In the genomic region with DNA sequence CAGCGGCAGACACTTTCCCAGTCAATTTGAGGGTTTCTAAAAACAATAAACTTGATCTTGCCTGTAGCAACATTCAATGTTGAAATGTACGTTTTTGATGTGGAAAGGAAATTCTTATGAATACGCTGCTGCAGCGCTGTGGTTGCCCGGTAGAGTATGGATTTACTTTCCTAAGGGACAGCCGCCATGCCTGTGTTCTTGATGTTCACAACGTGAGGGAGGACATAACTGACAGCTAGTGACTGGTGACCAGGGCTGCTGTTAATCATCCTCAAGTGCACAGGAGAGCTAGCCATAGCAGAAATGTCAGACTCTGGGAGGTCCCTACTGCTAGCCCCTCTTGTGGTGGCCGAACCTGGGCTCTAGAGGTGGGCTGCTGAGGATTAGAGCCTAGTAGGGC, we compare ENCODE assay signal across 17 mouse cellular contexts. TPM values are rescaled to one million over a fixed set of nuclear protein-coding genes. Genes with fewer than 3 reads are reported as not detected.
DNase-seq lines count a peak whose midpoint lies in the region; ATAC-seq and TF ChIP-seq lines count a peak whose summit lies in the region.
"Had no signal": no experiment of that assay in that cellular context is flagged by ENCODE, and none has a peak within 500 bp of the region (broad histone marks: within the 10 kb centered on the region; RNA-seq: fewer than 3 reads in every experiment).

No protein-coding gene starts in this region.

- TF ChIP-seq CTCF in heart, adult 2 months (IDR thresholded peaks at IDR 0.05), result no peak

- no peak overlapping the region for H3K9ac ChIP-seq in heart, adult 2 months (ENCODE audit: low read depth, low read length)
- 0 out of 2 replicates have a peak overlapping the region, but pooled peaks have one; percentile 41 for H3K9ac ChIP-seq in kidney, embryonic 16.5 days (replicated peaks; ENCODE audit: low read length)
- H3K9ac ChIP-seq in embryonic facial prominence, embryonic 14.5 days (ENCODE audit: low read depth, low read length), result peak overlapping the region; percentile 41
- no peak overlapping the region for H3K9ac ChIP-seq in neural tube, embryonic 13.5 days
- H3K9ac ChIP-seq: liver, embryonic 13.5 days; neural tube, embryonic 12.5 days had no signal

- H3K36me3 ChIP-seq in heart, embryonic 10.5 days, result no peaks in the 10 kb centered on the region
- no peaks in the 10 kb centered on the region for H3K36me3 ChIP-seq in heart, adult 2 months (ENCODE audit: control insufficient read depth, insufficient read depth, low read length)
- H3K36me3 ChIP-seq in kidney, embryonic 16.5 days (ENCODE audit: insufficient read depth, low read length), result no peaks in the 10 kb centered on the region
- no peaks in the 10 kb centered on the region for H3K36me3 ChIP-seq in embryonic facial prominence, embryonic 14.5 days (ENCODE audit: control insufficient read depth, insufficient read depth, low read length)
- peaks cover 15% of the 10 kb centered on the region for H3K36me3 ChIP-seq in neural tube, embryonic 13.5 days
- H3K36me3 ChIP-seq: liver, embryonic 13.5 days had no signal

- no peaks in the 10 kb centered on the region for H3K9me3 ChIP-seq in heart, embryonic 10.5 days
- no peaks in the 10 kb centered on the region for H3K9me3 ChIP-seq in kidney, embryonic 16.5 days (ENCODE audit: low read length)
- H3K9me3 ChIP-seq in embryonic facial prominence, embryonic 14.5 days (ENCODE audit: control insufficient read depth, low read length), result no peaks in the 10 kb centered on the region
- H3K9me3 ChIP-seq in neural tube, embryonic 13.5 days, result no peaks in the 10 kb centered on the region
- H3K9me3 ChIP-seq: liver, embryonic 13.5 days; neural tube, embryonic 12.5 days had no signal

- H3K79me2 ChIP-seq in heart, adult 2 months (replicated peaks; ENCODE audit: control insufficient read depth, insufficient read depth, low read length), result no peaks in the 10 kb centered on the region

- H3K4me1 ChIP-seq in heart, embryonic 10.5 days, result peaks cover 50% of the 10 kb centered on the region
- H3K4me1 ChIP-seq in heart, adult 2 months (ENCODE audit: control insufficient read depth, insufficient read depth, low read length), result peaks cover 6% of the 10 kb centered on the region
- H3K4me1 ChIP-seq in kidney, embryonic 16.5 days (ENCODE audit: insufficient read depth, low read length), result peaks cover 41% of the 10 kb centered on the region
- peaks cover 69% of the 10 kb centered on the region for H3K4me1 ChIP-seq in embryonic facial prominence, embryonic 14.5 days (ENCODE audit: control insufficient read depth, insufficient read depth, low read length)
- H3K4me1 ChIP-seq in neural tube, embryonic 13.5 days (replicated peaks), result peaks cover 22% of the 10 kb centered on the region

- WGBS in heart, embryonic 10.5 days, result 52% methylated on average over 8 of the region's 8 CpGs
- 74% methylated on average over 8 of the region's 8 CpGs for WGBS in heart, adult 2 months
- 38% methylated on average over 8 of the region's 8 CpGs for WGBS in kidney, embryonic 16.5 days
- WGBS in embryonic facial prominence, embryonic 14.5 days, result 16% methylated on average over 8 of the region's 8 CpGs
- 75% methylated on average over 8 of the region's 8 CpGs for WGBS in neural tube, embryonic 13.5 days

- no peak for DNase-seq in heart, embryonic 10.5 days (ENCODE audit: low spot score)
- no peak for DNase-seq in heart, adult 2 months
- no peak for DNase-seq in kidney, adult 8-10 months
- DNase-seq in embryonic facial prominence, embryonic 14.5 days (ENCODE audit: low spot score), result no peak
- DNase-seq in cerebellum, postnatal 25 days, result no peak
- DNase-seq in right cerebral cortex, adult 2 months (ENCODE audit: low spot score in 2 of 2), result no peak
- DNase-seq: cerebellum, postnatal 36 days; gastrocnemius, postnatal 10 days; kidney, adult 2 months; liver, embryonic 13.5 days; right cerebral cortex, postnatal 14 days had no signal

- no peak for TF ChIP-seq EP300 in heart, adult 2 months (IDR thresholded peaks at IDR 0.05; ENCODE audit: insufficient read depth, low read depth, low read length)

- intact Hi-C loops in heart, adult 2 months (cut with DNase I), result loop anchor here (10.0 kb wide), 1 partner anchor 266 kb away; no protein-coding TSS in a partner anchor

- no peak for ATAC-seq in kidney, embryonic 16.5 days (ENCODE audit: low FRiP score, low TSS enrichment)
- ATAC-seq in embryonic facial prominence, embryonic 14.5 days (ENCODE audit: low read depth), result 0 out of 2 replicates have a peak, but pooled peaks have one; percentile 6
- ATAC-seq in neural tube, embryonic 13.5 days (ENCODE audit: low read depth), result no peak

- no peak overlapping the region for H3K4me3 ChIP-seq in heart, embryonic 10.5 days
- H3K4me3 ChIP-seq in heart, adult 2 months, result no peak overlapping the region
- H3K4me3 ChIP-seq in kidney, embryonic 16.5 days (ENCODE audit: low read length), result no peak overlapping the region
- H3K4me3 ChIP-seq in embryonic facial prominence, embryonic 14.5 days (ENCODE audit: low read depth, low read length), result 0 out of 2 replicates have a peak overlapping the region, but pooled peaks have one; percentile 4
- no peak overlapping the region for H3K4me3 ChIP-seq in neural tube, embryonic 13.5 days
- H3K4me3 ChIP-seq: liver, embryonic 13.5 days; neural tube, embryonic 12.5 days had no signal

- peak overlapping the region; percentile 28; the same call in 1 of the 2 replicates for H3K4me2 ChIP-seq in kidney, embryonic 16.5 days (replicated peaks; ENCODE audit: low read depth, low read length)
- peak overlapping the region; percentile 45 for H3K4me2 ChIP-seq in embryonic facial prominence, embryonic 14.5 days (ENCODE audit: low read depth, low read length)
- H3K4me2 ChIP-seq in neural tube, embryonic 13.5 days, result no peak overlapping the region
- H3K4me2 ChIP-seq: liver, embryonic 13.5 days; neural tube, embryonic 12.5 days had no signal

- peak overlapping the region; percentile 83 for H3K27ac ChIP-seq in heart, embryonic 10.5 days
- no peak overlapping the region for H3K27ac ChIP-seq in heart, adult 2 months
- H3K27ac ChIP-seq in kidney, embryonic 16.5 days (ENCODE audit: low read length), result peak overlapping the region; percentile 71
- H3K27ac ChIP-seq in embryonic facial prominence, embryonic 14.5 days (replicated peaks; ENCODE audit: low read depth, low read length), result peak overlapping the region; percentile 99
- peak overlapping the region; percentile 61 for H3K27ac ChIP-seq in neural tube, embryonic 13.5 days (replicated peaks)
- H3K27ac ChIP-seq: liver, embryonic 13.5 days; neural tube, embryonic 12.5 days had no signal

- no peaks in the 10 kb centered on the region for H3K27me3 ChIP-seq in heart, embryonic 10.5 days (ENCODE audit: insufficient read depth, poor library complexity, severe bottlenecking)
- no peaks in the 10 kb centered on the region for H3K27me3 ChIP-seq in heart, adult 2 months (ENCODE audit: control insufficient read depth, insufficient read depth, low read length)
- no peaks in the 10 kb centered on the region for H3K27me3 ChIP-seq in kidney, embryonic 16.5 days (ENCODE audit: insufficient read depth, low read length)
- H3K27me3 ChIP-seq in embryonic facial prominence, embryonic 14.5 days (replicated peaks; ENCODE audit: control insufficient read depth, insufficient read depth, low read length), result no peaks in the 10 kb centered on the region
- H3K27me3 ChIP-seq in neural tube, embryonic 13.5 days, result no peaks in the 10 kb centered on the region
- H3K27me3 ChIP-seq: liver, embryonic 13.5 days; neural tube, embryonic 12.5 days had no signal

- TF ChIP-seq POLR2A in heart, adult 2 months (IDR thresholded peaks at IDR 0.05; ENCODE audit: insufficient read depth, low read depth, low read length), result no peak

RNA-seq across cellular contexts. Expression of a gene that starts 29.6 kb away (rescaled TPM):
- not detected in 2 replicates for polyA plus RNA-seq in heart, embryonic 10.5 days (2016; fragmentation: Nextera tagmentation; extraction: Ambion mirVana)
- total RNA-seq in heart, adult 2 months (2021), result not detected
- not detected in 2 replicates for polyA plus RNA-seq in heart, adult 2 months (2012; rRNA removed)
- not detected in 2 replicates for polyA plus RNA-seq in kidney, embryonic 16.5 days (2015; fragmentation: Nextera tagmentation; extraction: Ambion mirVana)
- not detected in 2 replicates for polyA plus RNA-seq in embryonic facial prominence, embryonic 14.5 days (2014; fragmentation: Nextera tagmentation; extraction: Ambion mirVana)
- polyA plus RNA-seq in neural tube, embryonic 13.5 days (2015; fragmentation: Nextera tagmentation; extraction: Ambion mirVana), result not detected in 2 replicates
- total RNA-seq: gastrocnemius, postnatal 10 days; layer of hippocampus, postnatal 14 days; megakaryocyte, adult 5-6 weeks had no signal
- polyA plus RNA-seq: forebrain, embryonic 11.5 days; kidney, adult 2 months; liver, embryonic 13.5 days; neural tube, embryonic 12.5 days had no signal

RNA-seq across cellular contexts. Expression of a gene that starts 40.1 kb away (rescaled TPM):
- 24.0 and 29.9 TPM in 2 replicates for polyA plus RNA-seq in heart, embryonic 10.5 days (2016; fragmentation: Nextera tagmentation; extraction: Ambion mirVana)
- 10 to 100 TPM; 11.3 to 11.5 TPM for total RNA-seq in heart, adult 2 months (2021)
- 11.6 and 19.7 TPM in 2 replicates for polyA plus RNA-seq in heart, adult 2 months (2012; rRNA removed)
- 42.5 and 46.7 TPM in 2 replicates for polyA plus RNA-seq in kidney, embryonic 16.5 days (2015; fragmentation: Nextera tagmentation; extraction: Ambion mirVana)
- polyA plus RNA-seq in embryonic facial prominence, embryonic 14.5 days (2014; fragmentation: Nextera tagmentation; extraction: Ambion mirVana), result 40.8 and 45.8 TPM in 2 replicates
- polyA plus RNA-seq in neural tube, embryonic 13.5 days (2015; fragmentation: Nextera tagmentation; extraction: Ambion mirVana), result 35.9 and 36.5 TPM in 2 replicates

Comparison
In these comparisons a context has a peak if more than half of its experiments do, and no peak if none do; other contexts are left out.
1. H3K9ac ChIP-seq: peak in kidney, embryonic 16.5 days (single experiment) and embryonic facial prominence, embryonic 14.5 days (single experiment); none in heart, adult 2 months (single experiment) and neural tube, embryonic 13.5 days (single experiment).